Mouse (Mus musculus): ENCODE data around the gene Csrp2. TPM values are rescaled to one million over a fixed set of nuclear protein-coding genes. Genes with fewer than 3 reads are reported as not detected.

Csrp2 gene
- polyA plus RNA-seq (2014; fragmentation: Illumina TruSeq; extraction: RNeasy Lipid Tissue Mini Kit (QIAGEN cat#74804); ENCODE audit: low read depth, low replicate concordance) = 21.6 TPM

GRCm38 (mm10) chr10:110919531-110920343 is at the start of gene Csrp2:
TSS of gene Csrp2 (plus strand) at chr10:110919789.

Other genes with a start within 250 kb of the Csrp2 start
- 0.58 TPM for gene E2f7, start 174.3 kb upstream of the Csrp2 start, polyA plus RNA-seq (2014; fragmentation: Illumina TruSeq; extraction: RNeasy Lipid Tissue Mini Kit (QIAGEN cat#74804); ENCODE audit: low read depth, low replicate concordance)
- 43.4 TPM for gene Zdhhc17, start 90.4 kb downstream of the Csrp2 start, polyA plus RNA-seq (2014; fragmentation: Illumina TruSeq; extraction: RNeasy Lipid Tissue Mini Kit (QIAGEN cat#74804); ENCODE audit: low read depth, low replicate concordance)
- 59.1 TPM for gene Osbpl8, start 245.0 kb downstream of the Csrp2 start, polyA plus RNA-seq (2014; fragmentation: Illumina TruSeq; extraction: RNeasy Lipid Tissue Mini Kit (QIAGEN cat#74804); ENCODE audit: low read depth, low replicate concordance)